29 mouse cellular contexts compared by ENCODE assay signal in genomic region chr1:39988841-39989240, GRCm38 (mm10).
DNase-seq lines count a peak whose midpoint lies in the region; ATAC-seq and TF ChIP-seq lines count a peak whose summit lies in the region.
"Had no signal": no experiment of that assay in that cellular context is flagged by ENCODE, and none has a peak within 500 bp of the region (broad histone marks: within the 10 kb centered on the region; RNA-seq: fewer than 3 reads in every experiment).

No protein-coding gene starts in this region.

- 93% methylated on average over 12 of the region's 12 CpGs for WGBS in hindbrain, embryonic 11.5 days

- no peak for DNase-seq in frontal cortex, postnatal 10 days (ENCODE audit: low spot score in 2 of 2)
- peak in 1 of 2 experiments; percentile 58 for DNase-seq in left cerebral cortex, adult 2 months (ENCODE audit: extremely low spot score in 1 of 2, low spot score in 2 of 2)
- DNase-seq in left cerebral cortex, postnatal 10 days (ENCODE audit: extremely low spot score in 1 of 2, low spot score in 2 of 2): no peak
- peak; percentile 26 for DNase-seq in lung, postnatal 14 days
- no peak for DNase-seq in lung, postnatal 25 days (ENCODE audit: low spot score)
- DNase-seq in right cerebral cortex, postnatal 25 days: peak; percentile 54
- no peak for DNase-seq in hindbrain, embryonic 11.5 days (ENCODE audit: low spot score)
- DNase-seq: adrenal gland, postnatal 14 days; cerebellum, adult 2 months; cerebellum, postnatal 14 days; gastrocnemius, postnatal 25 days; heart, adult 18-20 months; heart, postnatal 4 days; kidney, adult 11 months; kidney, postnatal 14 days; liver, embryonic 13.5 days; lung, embryonic 14.5 days; thymus, adult 18-20 months; thymus, postnatal 25 days had no signal

- peak overlapping the region; percentile 45; the same call in 1 of the 2 replicates for H3K27ac ChIP-seq in left cerebral cortex, adult 2 months
- H3K27ac ChIP-seq in hindbrain, embryonic 11.5 days (ENCODE audit: low read depth, low read length): no peak overlapping the region
- H3K27ac ChIP-seq: hindbrain, embryonic 14.5 days; limb, embryonic 10.5 days; limb, embryonic 15.5 days; liver, embryonic 13.5 days; midbrain, embryonic 10.5 days; midbrain, embryonic 15.5 days; neural tube, embryonic 12.5 days; stomach, postnatal 0 days had no signal

- no peaks in the 10 kb centered on the region for H3K4me1 ChIP-seq in hindbrain, embryonic 11.5 days (replicated peaks; ENCODE audit: control insufficient read depth, insufficient read depth, low read length)
- H3K4me1 ChIP-seq: heart, embryonic 12.5 days; limb, embryonic 10.5 days; limb, embryonic 15.5 days; liver, embryonic 13.5 days; midbrain, embryonic 10.5 days; neural tube, embryonic 12.5 days had no signal

- no peak overlapping the region for H3K9ac ChIP-seq in hindbrain, embryonic 11.5 days (ENCODE audit: low read depth, low read length)
- H3K9ac ChIP-seq: heart, embryonic 12.5 days; hindbrain, embryonic 14.5 days; limb, embryonic 15.5 days; liver, embryonic 13.5 days; lung, embryonic 14.5 days; midbrain, embryonic 15.5 days; neural tube, embryonic 12.5 days had no signal

- ATAC-seq in frontal cortex, adult (ENCODE audit: low TSS enrichment): peak; percentile 87
- ATAC-seq in hindbrain, embryonic 11.5 days (ENCODE audit: low FRiP score): no peak
- ATAC-seq: midbrain, embryonic 15.5 days had no signal

- no peak for TF ChIP-seq CTCF in left cerebral cortex, adult 2 months (IDR thresholded peaks at IDR 0.05)

- H3K4me3 ChIP-seq in left cerebral cortex, adult 2 months: no peak overlapping the region
- H3K4me3 ChIP-seq in hindbrain, embryonic 11.5 days (ENCODE audit: low read depth, low read length): no peak overlapping the region
- H3K4me3 ChIP-seq: erythroblast, embryonic 14.5 days; heart, embryonic 12.5 days; limb, embryonic 10.5 days; limb, embryonic 15.5 days; liver, embryonic 13.5 days; midbrain, embryonic 10.5 days; midbrain, embryonic 15.5 days; neural tube, embryonic 12.5 days had no signal

- no peak overlapping the region for H3K4me2 ChIP-seq in hindbrain, embryonic 11.5 days (replicated peaks; ENCODE audit: low read depth, low read length)
- H3K4me2 ChIP-seq: heart, embryonic 12.5 days; hindbrain, embryonic 14.5 days; limb, embryonic 15.5 days; liver, embryonic 13.5 days; lung, embryonic 14.5 days; midbrain, embryonic 15.5 days; neural tube, embryonic 12.5 days had no signal

- intact Hi-C loops in left cerebral cortex, adult 2 months (cut with DNase I): no loop called here
- intact Hi-C loops in left cerebral cortex, postnatal 10 days (cut with DNase I): loop anchor here (5.0 kb wide), 1 partner anchor 307 kb away; no protein-coding TSS in a partner anchor

- no peaks in the 10 kb centered on the region for H3K9me3 ChIP-seq in hindbrain, embryonic 11.5 days (ENCODE audit: control insufficient read depth, low read length)
- H3K9me3 ChIP-seq: heart, embryonic 12.5 days; limb, embryonic 10.5 days; limb, embryonic 15.5 days; liver, embryonic 13.5 days; midbrain, embryonic 10.5 days; midbrain, embryonic 15.5 days; neural tube, embryonic 12.5 days had no signal

- peaks cover 11% of the 10 kb centered on the region for H3K36me3 ChIP-seq in hindbrain, embryonic 11.5 days (ENCODE audit: control insufficient read depth, insufficient read depth, low read length)

- no peaks in the 10 kb centered on the region for H3K27me3 ChIP-seq in hindbrain, embryonic 11.5 days (ENCODE audit: control insufficient read depth, insufficient read depth, low read length)
- H3K27me3 ChIP-seq: heart, embryonic 12.5 days; limb, embryonic 15.5 days; liver, embryonic 13.5 days; midbrain, embryonic 15.5 days; neural tube, embryonic 12.5 days had no signal

Comparison
In these comparisons a context has a peak if more than half of its experiments do, and no peak if none do; other contexts are left out.
1. DNase-seq: peak in lung, postnatal 14 days (single experiment) and right cerebral cortex, postnatal 25 days (single experiment); none in frontal cortex, postnatal 10 days (0 of 2), left cerebral cortex, postnatal 10 days (0 of 2), lung, postnatal 25 days (single experiment) and hindbrain, embryonic 11.5 days (single experiment).